Mouse (Mus musculus) neural tube, embryonic 15.5 days (tissue): ENCODE data around the gene Nagpa. TPM values are rescaled to one million over a fixed set of nuclear protein-coding genes. Genes with fewer than 3 reads are reported as not detected.
A peak's percentile ranks its signal among the peaks of the same experiment; 100 is the strongest.

ENCODE experiments used
- ATAC-seq: fragments of 200-750 bp; cut with Nextera tagmentation; 2 replicates; pipeline ENCODE4 v1.8.0; 2017; ENCODE audit warnings: mild to moderate bottlenecking, moderate TSS enrichment, moderate library complexity; ENCODE audit not compliant: low FRiP score
- H3K27ac ChIP-seq: fragments of 300-500 bp; sonication (generic); replicated peaks from 2 replicates; pipeline ENCODE4 v1.5.1; 2015; ENCODE audit warnings: mild to moderate bottlenecking, inconsistent platforms
- H3K27me3 ChIP-seq: fragments of 300-500 bp; sonication (generic); replicated peaks from 2 replicates; pipeline ENCODE4 v1.6.1; 2015; ENCODE audit warnings: inconsistent platforms
- H3K36me3 ChIP-seq: fragments of 300-500 bp; sonication (generic); 2 replicates; pipeline ENCODE4 v1.6.1; 2015; ENCODE audit warnings: inconsistent platforms
- H3K4me1 ChIP-seq: fragments of 300-500 bp; sonication (generic); 2 replicates; pipeline ENCODE4 v1.6.1; 2015; ENCODE audit warnings: inconsistent platforms
- H3K4me2 ChIP-seq: fragments of 300-500 bp; sonication (generic); 2 replicates; pipeline ENCODE4 v1.6.1; 2015; ENCODE audit warnings: inconsistent platforms, mild to moderate bottlenecking, moderate library complexity
- H3K4me3 ChIP-seq: fragments of 300-500 bp; sonication (generic); replicated peaks from 2 replicates; pipeline ENCODE4 v1.5.1; 2015; ENCODE audit warnings: mild to moderate bottlenecking, inconsistent platforms
- H3K9ac ChIP-seq: fragments of 300-500 bp; sonication (generic); replicated peaks from 2 replicates; pipeline ENCODE4 v1.6.1; 2015; ENCODE audit warnings: mild to moderate bottlenecking, inconsistent platforms
- H3K9me3 ChIP-seq: fragments of 300-500 bp; sonication (generic); replicated peaks from 2 replicates; pipeline ENCODE4 v1.6.1; 2016; ENCODE audit warnings: inconsistent platforms
- WGBS: fragments of 180-500 bp; shearing (Covaris S2); methylation state at CpG from one replicate; pipeline ENCODE4 v1.1.7; 2015; ENCODE audit warnings: mixed read lengths; 5-methylcytosine and 5-hydroxymethylcytosine counted together
- polyA plus RNA-seq: library from polyadenylated mRNA; unstranded; fragments of >200 nt; fragmentation: Nextera tagmentation; extraction: Ambion mirVana; gene quantifications from 2 replicates; pipeline ENCODE4 v1.2.1, GENCODE M21; 2015

Nagpa gene
- polyA plus RNA-seq, 1 experiment from 2014 or later, result 13.2 TPM

DNA sequence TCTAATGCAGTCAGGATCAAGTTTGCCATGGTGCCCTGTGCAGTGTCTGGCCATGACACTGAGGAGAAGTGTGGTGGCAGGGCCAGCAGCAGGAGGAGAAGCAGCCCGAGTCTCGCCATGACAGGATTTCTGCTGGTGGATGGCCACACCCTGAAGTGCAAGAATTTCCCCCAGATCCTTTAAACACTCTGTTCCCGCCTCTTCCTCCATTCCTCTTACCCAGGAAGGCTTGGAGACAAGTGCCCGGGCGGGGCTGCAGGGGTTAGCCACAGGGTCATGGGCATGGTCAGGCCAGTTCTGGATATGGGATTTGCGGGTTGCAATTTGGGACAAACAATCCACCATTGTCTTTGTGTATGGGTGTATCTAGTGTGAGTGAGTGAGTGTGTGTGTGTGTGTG lies 18.3 kb upstream of the Nagpa start, which contains the start of gene AU021092:
Gene AU021092, minus strand, starts transcription at position 160 of the 400 bp plus-strand sequence.
- H3K4me1 ChIP-seq, result no peaks in the 10 kb centered on the region
- peaks cover 9% of the 10 kb centered on the region; the same call in 1 of the 2 replicates for H3K27me3 ChIP-seq
- H3K4me3 ChIP-seq, result no peak within 1 kb of the TSS
- 81% methylated on average over 6 of the region's 6 CpGs for WGBS
- no peaks in the 10 kb centered on the region for H3K36me3 ChIP-seq
- H3K4me2 ChIP-seq, result 0 out of 2 replicates have a peak within 1 kb of the TSS, but pooled peaks have one; percentile 15
- no peak for ATAC-seq
- H3K27ac ChIP-seq, result 0 out of 2 replicates have a peak within 1 kb of the TSS, but pooled peaks have one; percentile 23
- H3K9me3 ChIP-seq, result no peaks in the 10 kb centered on the region
- H3K9ac ChIP-seq, result no peak within 1 kb of the TSS

DNA sequence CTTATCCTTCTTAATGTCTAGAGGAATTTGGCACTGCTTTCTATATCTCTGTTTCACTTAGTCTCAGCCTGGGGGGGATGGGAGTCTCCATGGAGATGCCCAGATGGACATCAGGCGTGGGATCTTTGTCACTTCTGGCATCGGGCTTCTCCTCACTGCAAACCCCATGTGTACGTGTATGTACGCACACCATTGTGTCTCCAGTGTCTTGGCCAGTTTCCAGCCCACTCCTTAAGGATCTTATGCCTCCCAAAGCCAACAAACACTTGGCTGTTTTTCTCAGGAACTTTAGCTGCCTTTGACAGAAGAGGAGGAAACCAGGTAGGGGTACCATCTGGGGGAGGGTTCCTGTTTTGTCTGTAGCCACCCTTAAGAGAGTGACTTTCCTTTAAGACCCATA lies 17.6 kb upstream of the Nagpa start:
- H3K9ac ChIP-seq, result no peak overlapping the region
- H3K4me3 ChIP-seq, result no peak overlapping the region

DNA sequence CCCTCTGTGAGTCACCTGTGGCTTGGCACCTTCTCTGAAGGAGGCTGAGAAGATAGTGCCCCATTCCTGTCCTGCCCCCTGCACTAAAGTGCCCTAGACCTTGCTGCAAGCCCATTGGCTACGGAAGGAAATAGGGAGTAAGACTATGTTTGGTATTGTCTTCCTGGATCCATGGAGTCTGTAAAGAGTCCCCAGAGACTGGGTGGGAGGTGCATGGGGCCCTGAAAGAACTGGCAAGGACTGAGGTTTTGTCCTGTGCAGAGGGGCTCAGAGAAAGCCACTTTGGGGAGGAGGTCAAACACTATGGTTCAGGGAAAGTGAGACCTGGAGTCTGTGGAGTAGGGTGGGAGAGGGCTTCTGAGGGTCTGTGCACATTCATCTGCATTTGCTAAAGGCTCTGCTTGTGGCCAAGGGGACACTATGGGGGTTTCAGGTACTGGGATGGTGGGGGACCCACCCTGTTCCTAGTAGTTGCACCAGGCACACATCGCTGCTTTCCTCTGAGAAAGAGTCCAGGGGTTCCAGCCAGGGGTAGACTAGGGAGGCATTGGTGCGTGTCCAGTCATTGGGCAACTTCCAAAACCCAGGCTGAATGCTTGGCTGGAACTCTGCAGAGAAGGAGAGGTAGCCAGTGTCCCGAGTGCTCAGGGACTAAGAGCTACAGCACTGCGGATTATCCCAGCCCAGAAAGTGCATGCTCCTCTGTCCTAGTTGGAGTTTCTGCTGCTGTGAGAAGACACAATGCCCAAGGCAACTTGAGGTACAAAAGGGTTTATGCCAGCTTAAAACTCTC lies 13.7 kb upstream of the Nagpa start:
- Histone ChIP-seq H3K27me3 (peaks cover 9% of the 10 kb centered on the region; the same call in 1 of the 2 replicates), H3K9me3 (no peaks in the 10 kb centered on the region), H3K4me1 (no peaks in the 10 kb centered on the region), H3K4me2 (no peak overlapping the region), H3K9ac (no peak overlapping the region), H3K27ac (no peak overlapping the region), H3K4me3 (no peak overlapping the region), H3K36me3 (no peaks in the 10 kb centered on the region)
- 71% methylated on average over 5 of the region's 5 CpGs for WGBS
- no peak for ATAC-seq

More for the DNA sequence above, 17.6 kb upstream of the Nagpa start:
- Histone ChIP-seq H3K27ac (no peak overlapping the region), H3K4me2 (no peak overlapping the region), H3K36me3 (no peaks in the 10 kb centered on the region), H3K27me3 (peaks cover 9% of the 10 kb centered on the region; the same call in 1 of the 2 replicates), H3K9me3 (no peaks in the 10 kb centered on the region), H3K4me1 (no peaks in the 10 kb centered on the region)
- no peak for ATAC-seq
- 56% methylated on average over 4 of the region's 4 CpGs for WGBS

DNA sequence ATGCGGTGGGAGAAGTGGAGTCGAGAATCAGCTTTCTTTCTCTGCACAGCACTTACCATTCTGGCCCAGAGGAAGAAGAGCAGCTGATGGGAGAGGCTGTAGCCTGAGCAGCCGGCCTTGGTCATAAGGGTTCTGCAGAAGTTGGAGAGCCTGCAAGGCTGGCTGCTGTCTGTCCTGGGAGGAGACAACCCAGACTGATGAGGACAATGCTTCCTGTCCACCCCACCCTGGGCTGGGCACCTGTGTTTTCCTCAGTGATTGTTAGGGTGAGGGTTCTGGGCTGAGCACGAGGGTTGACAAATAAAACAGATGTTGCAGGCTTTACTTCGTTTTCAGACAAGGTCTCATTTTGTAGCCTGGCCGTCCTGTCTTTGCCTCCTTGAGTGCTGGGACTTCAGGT lies 12.9 kb upstream of the Nagpa start:
- Histone ChIP-seq H3K36me3 (no peaks in the 10 kb centered on the region), H3K4me3 (no peak overlapping the region), H3K9me3 (no peaks in the 10 kb centered on the region), H3K27me3 (peaks cover 9% of the 10 kb centered on the region; the same call in 1 of the 2 replicates), H3K4me2 (no peak overlapping the region), H3K9ac (no peak overlapping the region), H3K4me1 (no peaks in the 10 kb centered on the region), H3K27ac (no peak overlapping the region)
- 74% methylated on average over 6 of the region's 6 CpGs for WGBS
- no peak for ATAC-seq

DNA sequence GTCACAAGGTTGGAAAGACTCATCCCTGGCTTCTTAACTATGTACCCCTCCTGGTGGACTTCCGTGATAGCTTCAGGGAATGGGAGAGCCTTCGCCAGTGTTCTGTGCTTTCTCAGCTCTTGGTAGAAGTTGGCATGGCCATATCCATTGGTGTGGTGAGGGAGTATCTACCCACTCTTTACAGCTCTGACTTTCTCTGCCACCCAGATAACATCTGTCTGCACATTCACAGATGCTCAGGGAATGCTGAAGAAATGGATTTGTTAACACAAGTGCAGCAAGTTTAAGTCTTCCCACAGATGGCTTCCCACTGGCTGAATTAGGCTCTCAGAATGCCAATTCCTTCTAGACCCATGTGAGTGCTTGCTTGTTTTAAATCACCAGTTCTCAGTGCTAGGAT lies 10.3 kb upstream of the Nagpa start:
- no peaks in the 10 kb centered on the region for H3K36me3 ChIP-seq
- 87% methylated on average over 2 of the region's 2 CpGs for WGBS
- H3K9me3 ChIP-seq, result no peaks in the 10 kb centered on the region
- 0 out of 2 replicates have a peak, but pooled peaks cover 8% of the 10 kb centered on the region for H3K27me3 ChIP-seq
- no peaks in the 10 kb centered on the region for H3K4me1 ChIP-seq
- no peak overlapping the region for H3K4me2 ChIP-seq
- no peak overlapping the region for H3K27ac ChIP-seq
- ATAC-seq, result no peak
- H3K9ac ChIP-seq, result no peak overlapping the region
- H3K4me3 ChIP-seq, result no peak overlapping the region

DNA sequence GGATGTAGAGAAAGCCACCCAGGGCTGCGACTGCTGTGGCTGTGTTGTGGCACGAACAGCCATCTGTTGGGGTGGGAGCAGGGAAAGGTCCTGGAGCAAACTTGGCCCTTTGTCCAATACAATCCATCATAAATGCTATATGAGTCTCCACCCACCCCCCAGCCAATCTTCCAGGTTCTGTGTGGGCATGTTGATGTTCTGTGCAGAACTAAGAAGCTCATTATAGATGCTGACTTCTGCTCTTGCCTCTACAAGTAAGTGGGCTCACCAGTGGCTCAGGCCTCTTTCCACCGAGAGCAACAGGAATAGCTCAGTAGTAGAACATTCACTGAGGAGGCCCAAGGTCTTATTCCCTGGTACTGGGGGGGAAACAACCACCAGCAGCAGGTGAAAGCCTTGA lies 8.3 kb upstream of the Nagpa start:
- no peak for ATAC-seq
- Histone ChIP-seq H3K9ac (no peak overlapping the region), H3K36me3 (no peaks in the 10 kb centered on the region), H3K27ac (no peak overlapping the region), H3K27me3 (0 out of 2 replicates have a peak, but pooled peaks cover 4% of the 10 kb centered on the region), H3K9me3 (no peaks in the 10 kb centered on the region), H3K4me3 (no peak overlapping the region), H3K4me1 (no peaks in the 10 kb centered on the region), H3K4me2 (no peak overlapping the region)
- 92% methylated on average over 3 of the region's 3 CpGs for WGBS

DNA sequence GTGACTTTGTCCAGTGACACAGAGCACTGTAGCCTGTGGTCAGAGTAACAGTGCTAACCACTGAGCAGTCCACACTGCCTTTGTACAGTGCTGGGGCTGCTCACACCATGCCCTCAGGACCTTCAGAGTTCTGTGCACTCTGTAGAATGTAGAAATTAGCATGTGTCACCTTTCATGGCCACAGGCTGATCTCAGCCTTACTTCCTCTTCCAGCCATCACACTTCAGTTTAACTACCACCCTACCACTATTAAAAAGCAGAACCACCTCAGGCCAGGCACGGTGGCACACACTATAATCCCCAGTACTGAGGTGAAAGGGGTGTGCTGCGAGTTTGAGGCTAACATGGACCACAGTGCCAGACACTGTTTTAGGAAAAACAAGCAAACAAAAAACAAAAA lies 6.6 kb upstream of the Nagpa start:
- H3K9ac ChIP-seq, result no peak overlapping the region
- 64% methylated on average over 2 of the region's 2 CpGs for WGBS
- ATAC-seq, result no peak
- no peak overlapping the region for H3K4me3 ChIP-seq
- H3K27me3 ChIP-seq, result peaks cover 6% of the 10 kb centered on the region; the same call in 1 of the 2 replicates
- no peaks in the 10 kb centered on the region for H3K9me3 ChIP-seq
- H3K27ac ChIP-seq, result no peak overlapping the region
- H3K4me1 ChIP-seq, result no peaks in the 10 kb centered on the region
- H3K4me2 ChIP-seq, result no peak overlapping the region
- no peaks in the 10 kb centered on the region for H3K36me3 ChIP-seq

DNA sequence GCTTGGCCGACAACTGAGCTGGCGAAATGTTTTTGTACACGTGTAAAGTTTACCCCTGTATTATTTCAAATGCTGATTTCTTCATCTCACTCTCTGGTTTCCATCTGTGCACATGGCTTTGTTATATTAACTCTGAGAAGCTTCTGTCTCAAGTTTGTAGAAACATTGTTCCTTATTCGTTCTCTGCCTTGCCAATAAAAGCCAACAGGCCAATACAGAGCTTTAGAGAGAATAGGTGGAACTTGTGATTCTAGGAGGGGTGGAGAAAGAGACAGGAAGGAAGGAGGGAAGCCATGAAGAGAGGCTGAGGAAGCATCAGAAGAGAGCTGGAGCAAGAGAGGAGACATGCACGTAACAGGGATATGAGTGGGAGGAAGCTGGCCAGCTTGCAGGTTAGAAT lies 2.2 kb upstream of the Nagpa start:
- 74% methylated on average over 5 of the region's 5 CpGs for WGBS
- Histone ChIP-seq H3K36me3 (no peaks in the 10 kb centered on the region), H3K4me1 (peaks cover 20% of the 10 kb centered on the region), H3K27ac (no peak overlapping the region), H3K27me3 (peaks cover 9% of the 10 kb centered on the region; the same call in 1 of the 2 replicates), H3K4me2 (no peak overlapping the region), H3K4me3 (no peak overlapping the region), H3K9ac (no peak overlapping the region), H3K9me3 (no peaks in the 10 kb centered on the region)
- no peak for ATAC-seq

DNA sequence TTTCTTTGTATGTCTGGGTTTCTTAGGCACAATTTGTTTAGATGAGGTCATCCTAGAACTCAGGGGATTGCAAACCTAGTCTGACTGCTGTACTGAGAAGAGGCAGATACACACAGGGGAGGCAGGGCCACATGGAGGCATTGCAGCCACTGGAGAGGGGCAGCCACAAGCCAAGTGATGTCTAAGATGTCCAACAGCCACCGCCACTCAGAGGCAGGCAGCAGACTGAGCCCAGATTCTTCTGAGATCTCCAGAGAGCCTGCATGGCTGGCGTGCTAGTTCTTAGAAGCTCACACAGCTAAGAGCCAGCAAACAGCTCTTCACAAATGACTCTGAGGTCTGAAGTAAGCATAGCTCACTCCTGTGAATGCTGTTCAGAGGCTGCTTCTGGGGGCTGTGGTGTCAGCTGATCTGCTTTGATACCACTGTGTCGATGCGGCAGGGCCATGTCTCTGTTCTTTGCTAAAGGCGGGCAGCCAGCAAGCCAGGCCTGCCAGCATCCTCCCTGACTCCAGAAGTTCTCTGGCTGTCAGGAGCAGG lies 1.7 kb upstream of the Nagpa start:
- H3K36me3 ChIP-seq, result no peaks in the 10 kb centered on the region
- H3K4me1 ChIP-seq, result peaks cover 20% of the 10 kb centered on the region
- H3K4me3 ChIP-seq, result no peak overlapping the region
- no peak overlapping the region for H3K4me2 ChIP-seq
- no peaks in the 10 kb centered on the region for H3K9me3 ChIP-seq
- ATAC-seq, result no peak
- no peak overlapping the region for H3K27ac ChIP-seq
- H3K9ac ChIP-seq, result no peak overlapping the region
- H3K27me3 ChIP-seq, result peaks cover 9% of the 10 kb centered on the region; the same call in 1 of the 2 replicates
- 91% methylated on average over 5 of the region's 5 CpGs for WGBS

DNA sequence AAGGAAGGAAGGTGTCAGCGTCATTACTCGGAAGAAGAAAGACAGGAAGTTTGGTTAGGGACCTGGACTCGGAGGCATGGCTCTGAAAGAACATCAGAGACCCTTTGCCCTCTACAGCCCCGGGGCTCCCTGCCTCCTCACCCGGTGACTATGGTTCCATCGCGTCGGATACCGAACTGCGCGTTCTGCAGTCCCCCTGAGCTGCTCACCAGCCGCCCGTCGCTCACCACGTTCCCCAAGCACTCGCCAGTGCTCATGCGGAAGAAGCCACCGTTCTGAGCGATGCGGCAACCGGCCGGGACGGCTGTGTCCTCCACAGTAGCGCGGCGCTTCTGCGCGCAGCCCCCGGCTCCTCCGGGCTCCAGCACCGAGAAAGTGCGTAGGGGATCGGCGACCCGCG lies 612 bp downstream of the Nagpa start:
- Histone ChIP-seq H3K9me3 (no peaks in the 10 kb centered on the region), H3K36me3 (peaks cover 3% of the 10 kb centered on the region; the same call in 1 of the 2 replicates), H3K4me3 (peak overlapping the region; percentile 92), H3K4me1 (peaks cover 20% of the 10 kb centered on the region), H3K9ac (peak overlapping the region; percentile 63), H3K27ac (no peak overlapping the region), H3K4me2 (peak overlapping the region; percentile 98), H3K27me3 (peaks cover 5% of the 10 kb centered on the region; the same call in 1 of the 2 replicates)
- peak; percentile 55; the same call in 1 of the 2 replicates for ATAC-seq
- 2% methylated on average over 35 of the region's 36 CpGs for WGBS

DNA sequence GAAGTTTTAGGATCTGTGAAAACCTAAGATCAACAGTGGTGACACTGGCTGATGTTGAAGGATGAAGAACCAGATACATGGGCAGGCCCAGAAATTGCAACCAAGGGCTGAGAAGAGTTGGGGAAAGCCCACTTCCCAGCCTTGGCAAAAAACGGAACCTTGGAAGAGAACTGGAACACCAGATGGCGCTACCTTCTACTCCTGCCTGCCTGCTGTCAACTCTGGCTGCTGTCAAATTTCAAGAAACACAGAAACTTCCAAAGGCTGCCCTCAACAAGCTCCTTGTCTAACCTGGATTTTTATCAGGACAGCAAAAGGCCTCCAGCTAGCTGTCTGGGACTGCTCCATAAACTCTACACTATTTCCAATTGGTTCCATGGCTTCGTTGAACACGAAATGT lies 1.1 kb downstream of the Nagpa start:
- peaks cover 3% of the 10 kb centered on the region; the same call in 1 of the 2 replicates for H3K36me3 ChIP-seq
- 7% methylated on average over 4 of the region's 4 CpGs for WGBS
- H3K27ac ChIP-seq, result no peak overlapping the region
- peak overlapping the region; percentile 98 for H3K4me2 ChIP-seq
- H3K4me3 ChIP-seq, result peak overlapping the region; percentile 92
- no peak for ATAC-seq
- peaks cover 5% of the 10 kb centered on the region; the same call in 1 of the 2 replicates for H3K27me3 ChIP-seq
- H3K9me3 ChIP-seq, result no peaks in the 10 kb centered on the region
- peaks cover 20% of the 10 kb centered on the region for H3K4me1 ChIP-seq
- 0 out of 2 replicates have a peak overlapping the region, but pooled peaks have one; percentile 63 for H3K9ac ChIP-seq

DNA sequence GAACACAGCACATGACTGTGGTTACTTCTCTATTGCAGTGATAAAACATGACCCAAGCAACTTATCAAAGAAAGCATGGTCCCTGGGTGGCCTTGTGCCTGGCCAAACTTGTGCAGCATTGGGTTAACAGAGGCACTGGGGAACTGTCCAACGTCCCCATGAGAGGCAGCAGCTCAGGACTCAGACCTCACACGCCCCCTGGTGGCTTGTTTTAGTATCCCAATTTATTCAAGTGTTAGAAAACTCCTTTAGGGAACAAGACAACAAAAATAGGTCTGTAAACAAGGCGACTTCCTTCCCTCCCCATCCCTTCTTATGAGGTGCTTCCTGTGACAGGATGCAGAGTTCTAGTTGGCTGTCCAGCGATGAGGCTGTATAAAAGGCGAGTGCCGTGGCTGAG lies 8.7 kb downstream of the Nagpa start:
- peaks cover 5% of the 10 kb centered on the region; the same call in 1 of the 2 replicates for H3K27me3 ChIP-seq
- no peak overlapping the region for H3K27ac ChIP-seq
- ATAC-seq, result no peak
- no peak overlapping the region for H3K4me2 ChIP-seq
- peaks cover 8% of the 10 kb centered on the region; the same call in 1 of the 2 replicates for H3K36me3 ChIP-seq
- no peaks in the 10 kb centered on the region for H3K4me1 ChIP-seq
- 33% methylated on average over 6 of the region's 6 CpGs for WGBS
- no peak overlapping the region for H3K4me3 ChIP-seq
- H3K9ac ChIP-seq, result no peak overlapping the region
- no peaks in the 10 kb centered on the region for H3K9me3 ChIP-seq
